Mouse (Mus musculus) embryonic fibroblast, embryonic 13.5 days (primary cell): ENCODE data around the gene Gstm3.

Source experiments
- CTCF ChIP-seq: IDR thresholded peaks from 2 replicates; pipeline ENCODE4 v1.5.1; 2011; ENCODE audit warnings: mild to moderate bottlenecking, control low read depth, low read length, moderate library complexity, borderline replicate concordance; ENCODE audit not compliant: insufficient read depth
- POLR2A ChIP-seq: IDR thresholded peaks from 2 replicates; pipeline ENCODE4 v1.6.1; 2011; ENCODE audit warnings: low read depth, mild to moderate bottlenecking, control low read depth, low read length, moderate library complexity

GRCm38 (mm10) chr3:107996576-107996975 lies 27.5 kb upstream of the Gstm3 start:
- TF ChIP-seq CTCF (no peak), POLR2A (no peak)
